Mouse (Mus musculus): ENCODE results near the gene Ctnnd2.

GRCm38 (mm10) chr15:30657588-30657987 is 485.2 kb downstream of the Ctnnd2 start:
- TF ChIP-seq CTCF (IDR thresholded peaks at IDR 0.05) (no peak), EP300 (IDR thresholded peaks at IDR 0.05) (no peak)

Data from lung, postnatal 0 days (tissue).